Mouse (Mus musculus) thymus, adult 2 months (tissue): ENCODE measurements around the gene Gfra1. TPM values are rescaled to one million over a fixed set of nuclear protein-coding genes. Genes with fewer than 3 reads are reported as not detected.
A peak's percentile ranks its signal among the peaks of the same experiment; 100 is the strongest.

Experiments used
- DNase-seq: peaks from one replicate; pipeline ENCODE4 v3.0.0; 2021
- H3K27ac ChIP-seq: fragments of 200-500 bp; 2 replicates; pipeline ENCODE4 v1.5.1; 2012; ENCODE audit warnings: low read length, control low read depth; ENCODE audit not compliant: control insufficient read depth, insufficient read depth
- H3K27me3 ChIP-seq: fragments of 200-500 bp; 2 replicates; pipeline ENCODE4 v1.6.1; 2012; ENCODE audit warnings: mild to moderate bottlenecking, low read length, moderate library complexity, mixed read lengths; ENCODE audit not compliant: control insufficient read depth, insufficient read depth
- H3K36me3 ChIP-seq: fragments of 200-500 bp; 2 replicates; pipeline ENCODE4 v1.6.1; 2012; ENCODE audit warnings: mild to moderate bottlenecking, low read length, moderate library complexity; ENCODE audit not compliant: control insufficient read depth, insufficient read depth
- H3K4me1 ChIP-seq: fragments of 200-500 bp; replicated peaks from 2 replicates; pipeline ENCODE4 v1.6.1; 2012; ENCODE audit warnings: low read length; ENCODE audit not compliant: control insufficient read depth, insufficient read depth
- H3K4me3 ChIP-seq: fragments of 200-500 bp; 2 replicates; pipeline ENCODE4 v1.5.1; 2012; ENCODE audit warnings: mild to moderate bottlenecking, low read length, control low read depth, moderate library complexity; ENCODE audit not compliant: control insufficient read depth, insufficient read depth
- CTCF ChIP-seq: fragments of 200-500 bp; IDR thresholded peaks from 2 replicates; pipeline ENCODE4 v1.5.1; 2012; ENCODE audit warnings: mild to moderate bottlenecking, control low read depth, low read length, moderate library complexity, borderline replicate concordance; ENCODE audit not compliant: control insufficient read depth, poor library complexity, insufficient read depth; ENCODE audit errors: extremely low read depth
- POLR2A ChIP-seq: fragments of 200-500 bp; IDR thresholded peaks from 2 replicates; pipeline ENCODE4 v1.6.1; 2012; ENCODE audit warnings: mild to moderate bottlenecking, low read length, control low read depth, moderate library complexity; ENCODE audit not compliant: control insufficient read depth, poor library complexity, insufficient read depth; ENCODE audit errors: extremely low read depth
- WGBS: fragments of 180-500 bp; shearing (Covaris S2); methylation state at CpG from one replicate; pipeline ENCODE4 v1.1.7; 2018; 5-methylcytosine and 5-hydroxymethylcytosine counted together
- polyA plus RNA-seq: library from polyadenylated mRNA; depleted of rRNA; stranded (reverse); fragments of >200 nt; gene quantifications from 2 replicates; pipeline ENCODE4 v1.2.3, GENCODE M21; 2012

Gene Gfra1
- polyA plus RNA-seq, 1 experiment = 7.0 TPM

- H3K4me1 ChIP-seq = 0 out of 2 replicates have a peak, but pooled peaks cover 4% of the 10 kb centered on the region
- no peak for DNase-seq
- no peaks in the 10 kb centered on the region for H3K27me3 ChIP-seq
- no peak for TF ChIP-seq CTCF
- no peak for TF ChIP-seq POLR2A
- WGBS = 88% methylated on average over 5 of the region's 5 CpGs
- no peak overlapping the region for H3K4me3 ChIP-seq
- H3K36me3 ChIP-seq = no peaks in the 10 kb centered on the region
- no peak overlapping the region for H3K27ac ChIP-seq
Observed at GRCm38 (mm10) chr19:58328014-58328413, 127.7 kb downstream of the Gfra1 start.

- no peaks in the 10 kb centered on the region for H3K36me3 ChIP-seq
- no peaks in the 10 kb centered on the region for H3K27me3 ChIP-seq
- no peak for TF ChIP-seq POLR2A
- no peak for TF ChIP-seq CTCF
- no peaks in the 10 kb centered on the region for H3K4me1 ChIP-seq
- WGBS = 52% methylated on average over 5 of the region's 5 CpGs
- DNase-seq = no peak
- H3K4me3 ChIP-seq = no peak overlapping the region
- no peak overlapping the region for H3K27ac ChIP-seq
Observed at GRCm38 (mm10) chr19:58316474-58316873, 139.2 kb downstream of the Gfra1 start.

GRCm38 (mm10) chr19:58315681-58316080 is 140.0 kb downstream of the Gfra1 start:
- 46% methylated on average over 5 of the region's 5 CpGs for WGBS
- no peaks in the 10 kb centered on the region for H3K36me3 ChIP-seq
- no peaks in the 10 kb centered on the region for H3K27me3 ChIP-seq
- H3K4me1 ChIP-seq = no peaks in the 10 kb centered on the region
- no peak for DNase-seq
- H3K4me3 ChIP-seq = no peak overlapping the region
- no peak overlapping the region for H3K27ac ChIP-seq
- TF ChIP-seq CTCF (no peak), POLR2A (no peak)

GRCm38 (mm10) chr19:58314631-58315030 is 141.1 kb downstream of the Gfra1 start:
- DNase-seq = no peak
- no peak overlapping the region for H3K4me3 ChIP-seq
- no peak overlapping the region for H3K27ac ChIP-seq
- H3K36me3 ChIP-seq = no peaks in the 10 kb centered on the region
- H3K4me1 ChIP-seq = no peaks in the 10 kb centered on the region
- WGBS = over 99% methylated on average over 5 of the region's 5 CpGs
- H3K27me3 ChIP-seq = no peaks in the 10 kb centered on the region
- no peak for TF ChIP-seq CTCF
- no peak for TF ChIP-seq POLR2A

GRCm38 (mm10) chr19:58313785-58314184 is 141.9 kb downstream of the Gfra1 start:
- TF ChIP-seq CTCF = no peak; the same call in 1 of the 2 replicates
- TF ChIP-seq POLR2A = no peak
- 90% methylated on average over 2 of the region's 2 CpGs for WGBS
- no peaks in the 10 kb centered on the region for H3K36me3 ChIP-seq

GRCm38 (mm10) chr19:58312492-58312891 is 143.2 kb downstream of the Gfra1 start:
- Histone ChIP-seq H3K4me3 (no peak overlapping the region), H3K27ac (no peak overlapping the region), H3K4me1 (no peaks in the 10 kb centered on the region; the same call in 1 of the 2 replicates), H3K27me3 (no peaks in the 10 kb centered on the region), H3K36me3 (no peaks in the 10 kb centered on the region)
- no peak for TF ChIP-seq POLR2A
- 51% methylated on average over 2 of the region's 2 CpGs for WGBS
- no peak for DNase-seq

More at GRCm38 (mm10) chr19:58313785-58314184, 141.9 kb downstream of the Gfra1 start:
- DNase-seq = peak; percentile 23
- H3K4me3 ChIP-seq = no peak overlapping the region
- H3K27ac ChIP-seq = no peak overlapping the region
- no peaks in the 10 kb centered on the region for H3K27me3 ChIP-seq
- no peaks in the 10 kb centered on the region; the same call in 1 of the 2 replicates for H3K4me1 ChIP-seq
